Comparison of ENCODE assay signal across 8 mouse cellular contexts in genomic region chr12:55836199-55836951, GRCm38 (mm10). TPM values are rescaled to one million over a fixed set of nuclear protein-coding genes. Genes with fewer than 3 reads are reported as not detected.
DNase-seq lines count a peak whose midpoint lies in the region; ATAC-seq lines count a peak whose summit lies in the region.

Gene Brms1l (plus strand): TSS chr12:55836324.

- peak within 1 kb of the TSS; percentile 74 for H3K4me2 ChIP-seq in intestine, embryonic 14.5 days (ENCODE audit: low read length)

- no peaks in the 10 kb centered on the region for H3K9me3 ChIP-seq in intestine, embryonic 14.5 days (ENCODE audit: control insufficient read depth, low read length)

- H3K4me3 ChIP-seq in intestine, embryonic 14.5 days (ENCODE audit: low read depth, low read length), result peak within 1 kb of the TSS; percentile 84

- under 1% methylated on average over 73 of the region's 77 CpGs for WGBS in intestine, embryonic 14.5 days

- 0 out of 2 replicates have a peak, but pooled peaks cover under 1% of the 10 kb centered on the region for H3K36me3 ChIP-seq in intestine, embryonic 14.5 days (ENCODE audit: control insufficient read depth, insufficient read depth, low read length)

- peaks cover 4% of the 10 kb centered on the region; the same call in 1 of the 2 replicates for H3K4me1 ChIP-seq in intestine, embryonic 14.5 days (replicated peaks; ENCODE audit: control insufficient read depth, insufficient read depth, low read length)

- peak; percentile 99 for ATAC-seq in intestine, embryonic 14.5 days (replicated peaks; ENCODE audit: low FRiP score, low TSS enrichment, low read depth)

- no peaks in the 10 kb centered on the region for H3K27me3 ChIP-seq in intestine, embryonic 14.5 days (replicated peaks; ENCODE audit: control insufficient read depth, insufficient read depth, low read length)

- peak within 1 kb of the TSS; percentile 94 for H3K27ac ChIP-seq in intestine, embryonic 14.5 days (ENCODE audit: low read depth)

- intact Hi-C loops in gastrocnemius, postnatal 14 days (cut with DNase I; ENCODE audit: low total_unique reads), result no loop called here
- intact Hi-C loops in left cerebral cortex, postnatal 14 days (cut with DNase I), result loop anchor here (10.0 kb wide), 1 partner anchor 522 kb away; no protein-coding TSS in a partner anchor

- H3K9ac ChIP-seq in intestine, embryonic 14.5 days (ENCODE audit: low read length), result peak within 1 kb of the TSS; percentile 80

- DNase-seq in adrenal gland, adult (ENCODE audit: inconsistent age in 2 of 2, low spot score in 1 of 2), result peak; percentile 98
- DNase-seq in embryo, embryonic 10.5 days (ENCODE audit: low spot score), result peak; percentile 99
- peak; percentile 96 for DNase-seq in gastrocnemius, postnatal 14 days
- DNase-seq in intestine, embryonic 14.5 days (ENCODE audit: low spot score), result peak; percentile 94
- DNase-seq in left cerebral cortex, postnatal 14 days (ENCODE audit: low spot score in 2 of 2), result peak; percentile 97 to 98
- peak; percentile 99 for DNase-seq in mesoderm, embryonic 11.5 days (ENCODE audit: low read depth, low spot score)
- peak; percentile 97 for DNase-seq in right cerebral cortex, postnatal 36 days (ENCODE audit: low spot score in 2 of 2)
- DNase-seq in yolk sac, embryonic 10.5 days (ENCODE audit: low spot score), result peak; percentile 98

RNA-seq across cellular contexts. Expression of gene Brms1l, which starts in this region (rescaled TPM):
- total RNA-seq in gastrocnemius, postnatal 14 days (2021), result 10 to 100 TPM; 12.7 to 14.8 TPM
- 30.0 and 35.3 TPM in 2 replicates for polyA plus RNA-seq in intestine, embryonic 14.5 days (2014; fragmentation: Nextera tagmentation; extraction: Ambion mirVana)
- total RNA-seq in left cerebral cortex, postnatal 14 days (2021), result 10 to 100 TPM; 58.7 to 63.8 TPM

Comparison
In these comparisons a context has a peak if more than half of its experiments do, and no peak if none do; other contexts are left out.
1. Peak in every context shown above with its lines: DNase-seq, ATAC-seq, H3K4me3 ChIP-seq and H3K27ac ChIP-seq.